Mouse (Mus musculus) fibroblast of lung, adult 2 months (primary cell): ENCODE measurements around the gene Slc6a18.
"Not testable (repeated sequence)": the region's sequence is repeated elsewhere in the genome, so short reads cannot be mapped to it uniquely, and the experiment has no call there.

Source experiments
- DNase-seq: peaks from one replicate; pipeline ENCODE4 v3.0.0-alpha.2; 2011; ENCODE audit warnings: low read depth

Slc6a18 gene

GRCm38 (mm10) chr13:73677853-73678252 lies at the start of gene Slc6a18:
TSS of gene Slc6a18 (minus strand) at chr13:73678023.
- DNase-seq, result no peak

- no peak for DNase-seq
These were observed 47.5 kb upstream of the Slc6a18 start for GRCm38 (mm10) chr13:73725315-73725714.

GRCm38 (mm10) chr13:73723081-73723668 lies 45.4 kb upstream of the Slc6a18 start:
- DNase-seq, result peak; percentile 24

DNA sequence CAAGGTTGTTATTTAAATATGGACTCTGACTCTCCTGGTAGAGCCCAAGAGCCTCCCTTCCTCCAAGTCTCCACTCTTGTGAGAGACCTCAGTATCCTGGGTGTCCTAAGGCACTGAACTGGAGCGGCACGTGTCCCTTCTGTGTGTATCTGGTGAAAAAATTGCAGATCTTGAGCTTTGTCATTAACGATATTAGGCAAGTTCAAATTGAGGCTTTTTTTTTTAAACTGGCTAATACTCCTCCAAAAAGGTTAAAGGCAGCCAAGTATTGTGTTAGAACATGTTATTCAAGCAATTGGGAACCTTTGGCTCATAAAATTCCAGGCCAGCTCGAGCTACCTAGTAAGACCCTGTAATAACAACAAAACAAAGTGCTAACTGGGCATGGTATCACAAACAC lies 42.4 kb upstream of the Slc6a18 start:
- DNase-seq, result no peak

- DNase-seq, result peak; percentile 64
These were observed 40.4 kb upstream of the Slc6a18 start for GRCm38 (mm10) chr13:73718225-73718624.

GRCm38 (mm10) chr13:73714020-73714419 lies 36.2 kb upstream of the Slc6a18 start:
- no peak for DNase-seq

GRCm38 (mm10) chr13:73713204-73713603 lies 35.4 kb upstream of the Slc6a18 start:
- no peak for DNase-seq

DNA sequence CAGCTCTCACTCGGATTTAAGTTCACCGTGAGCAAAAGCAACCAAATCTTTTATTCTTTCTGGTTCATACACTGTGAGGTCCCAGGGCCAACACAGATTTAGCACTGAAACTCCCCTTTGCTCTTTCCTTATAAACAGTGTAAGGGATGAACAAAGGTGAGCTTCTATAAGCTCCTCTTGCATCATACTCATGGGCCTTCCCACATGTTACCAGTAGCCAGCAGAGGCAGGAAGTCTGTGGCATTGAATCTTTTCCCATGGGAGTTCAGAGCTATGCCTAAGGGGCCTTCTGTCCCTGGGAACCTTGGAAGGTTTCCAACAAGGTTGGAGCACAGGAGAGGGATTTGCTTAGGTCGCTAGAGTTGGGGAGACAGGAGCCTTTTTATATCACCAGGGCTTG lies 34.4 kb upstream of the Slc6a18 start:
- no peak for DNase-seq

DNA sequence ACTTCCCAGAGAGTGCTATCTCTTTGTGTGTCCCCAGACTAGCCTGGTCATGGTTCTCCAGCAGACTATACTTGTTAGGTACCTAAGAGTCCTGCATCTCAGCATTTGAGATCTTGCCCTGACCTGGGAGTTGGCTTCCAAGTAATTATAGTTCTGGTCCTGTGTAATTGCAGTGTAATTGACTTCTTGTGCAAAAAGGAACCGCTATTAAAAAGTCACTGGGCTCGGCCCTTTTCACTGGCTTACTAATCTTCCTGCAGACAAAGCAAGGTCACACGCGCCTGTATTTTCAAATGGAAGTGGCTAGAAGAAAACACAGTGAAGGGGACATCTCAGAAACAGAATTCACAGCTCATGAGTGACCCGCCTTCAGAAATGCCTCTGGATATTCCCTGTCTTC lies 34.0 kb upstream of the Slc6a18 start:
- DNase-seq, result no peak

GRCm38 (mm10) chr13:73711221-73711620 lies 33.4 kb upstream of the Slc6a18 start:
- no peak for DNase-seq

- no peak for DNase-seq
These were observed 31.7 kb upstream of the Slc6a18 start for GRCm38 (mm10) chr13:73709491-73709890.

DNA sequence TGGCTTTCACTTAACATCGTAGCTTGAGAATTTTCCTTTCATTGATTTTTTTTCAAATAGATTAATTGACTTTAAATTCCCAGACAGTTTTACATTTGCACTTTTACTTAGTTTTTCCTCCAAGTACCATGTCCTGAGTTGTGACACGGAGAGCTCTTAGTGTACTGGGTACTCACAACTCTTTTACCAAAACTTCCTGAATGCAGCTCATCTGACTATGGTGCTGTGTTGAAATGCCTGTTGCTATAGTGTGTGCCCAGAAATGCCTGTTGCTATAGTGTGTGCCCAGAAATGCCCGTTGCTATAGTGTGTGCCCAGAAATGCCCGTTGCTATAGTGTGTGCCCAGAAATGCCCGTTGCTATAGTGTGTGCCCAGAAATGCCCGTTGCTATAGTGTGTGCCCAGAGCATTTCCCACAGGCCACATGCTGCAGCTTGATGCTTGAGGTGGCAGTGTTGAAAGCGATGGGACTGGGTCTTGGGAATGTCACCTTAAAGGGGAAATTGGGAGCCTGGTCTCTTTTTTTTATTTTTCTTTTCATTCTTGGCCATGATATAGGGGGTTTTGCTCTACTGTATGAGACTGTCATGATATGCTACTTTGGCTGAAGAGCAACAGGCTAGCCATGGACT lies 27.0 kb upstream of the Slc6a18 start, which contains the start of gene Slc6a19:
Gene Slc6a19 (minus strand): TSS at position 172 of the 632 bp plus-strand sequence.
- no peak for DNase-seq

DNA sequence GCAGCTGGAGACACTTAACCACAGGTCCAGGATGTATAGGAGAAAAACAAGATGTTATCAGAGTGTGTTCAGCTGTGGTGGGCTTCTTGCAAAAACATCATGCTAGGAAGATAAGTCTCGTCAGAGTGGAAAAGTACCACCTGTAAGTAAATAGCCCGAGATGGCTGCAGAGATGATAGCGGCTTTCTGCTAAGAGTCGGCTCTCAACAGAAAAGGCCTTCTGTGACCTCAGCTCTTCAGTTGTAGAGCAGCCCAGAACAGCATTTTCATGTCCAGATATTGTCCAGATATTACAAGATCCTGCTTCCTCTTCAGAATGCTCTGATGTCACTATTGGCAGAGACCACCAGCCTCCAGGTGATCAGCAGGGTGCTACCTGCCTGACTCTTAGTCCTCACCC lies 25.7 kb upstream of the Slc6a18 start:
- not testable (repeated sequence) for DNase-seq

- no peak for DNase-seq
These were observed 25.0 kb upstream of the Slc6a18 start for GRCm38 (mm10) chr13:73702776-73703175.

DNA sequence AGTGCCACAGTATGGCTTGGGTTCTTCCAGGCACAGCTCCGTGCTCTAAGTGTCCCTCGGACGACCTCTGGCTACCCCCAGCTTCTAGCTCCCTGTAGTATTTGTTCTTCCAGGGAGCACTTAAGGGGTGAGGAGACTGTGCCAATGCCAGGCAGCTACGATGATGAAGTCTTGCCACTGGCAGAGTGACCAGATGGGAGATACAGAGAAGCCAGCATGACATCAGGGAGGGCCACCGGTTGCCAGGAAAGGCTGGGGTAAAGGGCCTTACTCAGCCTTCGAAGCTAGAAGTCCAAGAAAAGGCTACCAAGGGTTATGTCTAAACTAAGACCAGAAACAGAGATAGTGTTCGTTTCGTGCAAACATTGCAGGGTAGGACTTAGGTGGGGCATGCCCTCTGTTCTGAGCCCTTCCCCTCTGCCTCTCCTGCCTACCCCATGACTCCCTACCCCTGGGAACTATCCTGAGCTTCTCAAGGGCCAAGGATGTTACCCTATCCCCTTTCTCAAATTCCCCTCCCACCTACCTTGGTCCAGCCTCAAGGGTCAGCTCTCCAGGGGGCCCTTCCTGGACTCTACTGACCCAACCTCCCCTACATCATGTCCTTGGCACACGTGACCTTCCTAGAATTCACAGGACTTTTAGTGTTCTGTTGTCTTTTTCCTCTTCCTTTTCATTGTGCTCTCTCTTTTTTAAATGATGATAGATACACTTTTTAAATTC lies 23.5 kb upstream of the Slc6a18 start:
- no peak for DNase-seq

DNA sequence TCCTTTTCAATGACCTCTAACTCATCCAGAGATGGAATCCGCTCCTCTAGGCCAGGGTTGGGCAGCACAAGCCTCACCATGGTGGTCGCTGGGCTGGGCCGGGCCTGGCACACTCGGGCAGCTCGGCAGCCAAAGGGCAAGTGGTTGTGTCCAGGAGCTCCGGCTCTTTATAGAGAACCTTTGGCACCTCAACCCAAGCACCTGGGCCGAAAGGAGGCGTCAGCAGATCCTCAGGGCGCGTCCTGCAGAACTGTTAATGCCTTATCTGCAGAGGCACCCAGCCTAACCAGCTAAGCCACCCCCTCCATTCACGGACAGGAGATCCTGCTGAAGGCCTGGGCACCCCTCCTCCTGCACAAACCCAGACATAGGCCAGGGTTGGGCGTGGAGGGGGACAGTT lies 22.7 kb upstream of the Slc6a18 start:
- DNase-seq, result no peak

- DNase-seq, result no peak
These were observed 21.9 kb upstream of the Slc6a18 start for GRCm38 (mm10) chr13:73699714-73700113.

- no peak for DNase-seq
These were observed 18.7 kb upstream of the Slc6a18 start for GRCm38 (mm10) chr13:73696529-73696928.

DNA sequence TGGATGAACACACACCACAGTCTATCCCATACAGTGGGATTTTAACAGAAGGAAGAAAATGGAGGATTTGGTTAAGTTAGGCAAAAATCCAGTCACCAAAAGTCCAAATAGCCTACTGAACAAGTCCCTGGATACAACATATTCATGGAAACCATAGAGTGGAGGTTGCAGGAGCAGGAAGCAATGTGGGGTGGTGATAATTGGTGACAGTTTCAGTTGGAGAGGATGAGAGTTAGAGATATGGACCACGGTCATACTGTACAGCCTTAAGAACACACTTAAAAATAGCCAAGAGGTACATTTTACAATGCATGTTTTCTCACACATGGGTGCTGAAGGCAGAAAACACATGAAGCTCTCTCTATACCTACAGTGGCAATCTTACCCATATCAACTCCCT lies 17.1 kb upstream of the Slc6a18 start:
- no peak for DNase-seq

GRCm38 (mm10) chr13:73693333-73693732 lies 15.5 kb upstream of the Slc6a18 start:
- no peak for DNase-seq

DNA sequence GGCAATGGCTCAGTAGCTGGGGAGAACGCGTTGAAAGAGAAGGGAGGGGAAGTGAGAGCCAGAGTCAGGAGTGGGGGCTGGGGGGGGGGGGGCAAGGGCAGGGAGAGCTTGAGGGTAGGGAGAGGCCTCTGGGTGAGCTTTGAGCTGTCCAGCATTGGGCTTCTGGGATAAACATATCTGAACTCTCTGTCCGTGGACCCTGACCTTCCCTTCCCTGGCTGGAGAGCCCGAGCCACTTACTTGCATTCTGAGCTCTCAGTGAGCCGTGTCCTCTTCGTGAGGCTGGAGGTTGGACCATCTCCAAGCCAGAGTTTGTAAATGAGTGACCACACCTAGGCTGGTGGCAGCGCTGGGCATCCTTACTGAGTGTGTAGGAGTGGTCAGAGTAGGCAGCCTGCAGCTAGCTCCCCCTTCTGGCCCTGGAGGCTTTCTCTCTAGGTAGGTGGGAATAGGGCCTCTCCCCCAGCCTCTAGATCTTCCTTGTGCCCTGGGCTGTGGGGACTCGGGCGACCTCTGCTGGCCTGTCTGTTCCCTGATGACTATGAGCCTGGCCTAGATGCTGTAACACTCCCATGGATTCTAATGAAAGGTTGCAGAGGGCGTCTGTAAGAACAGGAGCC lies 14.5 kb upstream of the Slc6a18 start:
- DNase-seq, result peak; percentile 39

- DNase-seq, result no peak
These were observed 11.1 kb upstream of the Slc6a18 start for GRCm38 (mm10) chr13:73688934-73689333.

GRCm38 (mm10) chr13:73687601-73688000 lies 9.8 kb upstream of the Slc6a18 start:
- no peak for DNase-seq
